Mouse (Mus musculus): ENCODE measurements around the gene Bmp4.

GRCm38 (mm10) chr14:46379285-46379684, 11.2 kb downstream of the Bmp4 start, which contains the start of gene Gm15217:
- TF ChIP-seq POU5F1 (IDR thresholded peaks at IDR 0.05; ENCODE audit: borderline replicate concordance, low read length) (no peak), CTCF (conservative IDR thresholded peaks at IDR 0.05; ENCODE audit: low read length) (no peak)

Measured in E14TG2a.4 (cell line).